Mouse (Mus musculus) heart, adult 2 months (tissue): ENCODE measurements at regions not wholly inside any gene's neighbourhood (a gene's known extent, or its start where the extent isn't known, plus 50 kb on each side); places are given as distances from the start of the nearest gene placed in this dataset.

Source experiments
- CTCF ChIP-seq: fragments of 200-600 bp; IDR thresholded peaks from 2 replicates; pipeline ENCODE4 v1.8.1; 2022; ENCODE audit warnings: antibody characterized with exemption, mild to moderate bottlenecking, moderate library complexity
- EP300 ChIP-seq: fragments of 200-500 bp; IDR thresholded peaks from 2 replicates; pipeline ENCODE4 v1.6.1; 2011; ENCODE audit warnings: low read depth, low read length, control low read depth; ENCODE audit not compliant: insufficient read depth
- POLR2A ChIP-seq: fragments of 200-500 bp; IDR thresholded peaks from 2 replicates; pipeline ENCODE4 v1.6.1; 2011; ENCODE audit warnings: mild to moderate bottlenecking, low read depth, low read length, control low read depth; ENCODE audit not compliant: insufficient read depth

DNA sequence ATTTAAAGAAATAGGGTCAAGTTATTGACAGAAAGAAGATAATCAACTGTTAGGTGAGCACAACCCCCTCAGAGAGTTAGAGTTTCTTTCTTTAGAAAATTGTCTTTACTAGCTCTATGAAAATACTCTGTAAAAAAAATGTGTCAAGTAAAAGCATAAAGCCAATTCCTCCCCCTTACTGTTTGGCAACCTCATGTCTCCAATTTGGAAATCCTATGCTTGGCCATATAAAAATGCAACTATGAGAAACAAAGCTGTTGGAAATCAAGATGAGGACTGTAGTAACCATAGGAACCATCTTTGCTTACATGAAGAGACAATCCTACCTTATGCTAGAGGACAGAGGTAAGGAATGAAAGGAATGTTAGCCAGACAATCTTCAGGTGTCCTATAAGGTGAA lies 239.0 kb upstream of the Gm10306 start:
- no peak for TF ChIP-seq CTCF
- no peak for TF ChIP-seq EP300
- TF ChIP-seq POLR2A: no peak
